Mouse (Mus musculus): Measurements from ENCODE around the gene Pde8a. TPM values are rescaled to one million over a fixed set of nuclear protein-coding genes. Genes with fewer than 3 reads are reported as not detected.

The Pde8a gene
- polyA plus RNA-seq, 1 experiment = 2.9 TPM

DNA sequence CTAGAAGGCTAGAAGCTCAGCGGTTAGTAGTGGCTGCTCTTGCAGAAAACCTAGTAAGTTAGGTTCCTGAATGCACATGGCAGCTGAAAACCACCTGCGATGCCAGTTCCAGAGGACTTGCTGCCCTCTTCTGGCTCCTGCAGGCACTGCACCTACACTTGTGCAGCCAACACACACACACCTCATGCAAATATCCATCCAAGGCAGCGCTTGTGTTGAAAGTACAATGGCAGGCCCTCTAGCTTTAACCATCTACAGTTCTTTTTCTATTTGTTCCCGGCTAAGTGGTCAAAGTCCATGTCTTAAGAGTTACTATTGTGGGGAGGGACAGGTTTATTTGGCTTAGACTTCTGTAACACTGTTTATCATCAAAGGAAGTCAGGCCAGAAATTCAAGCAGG lies 126.4 kb downstream of the Pde8a start:
- H3K36me3 ChIP-seq (replicated peaks; ENCODE audit: low read length) = peaks cover 91% of the 10 kb centered on the region
- H3K9me3 ChIP-seq = no peaks in the 10 kb centered on the region
- H3K4me3 ChIP-seq (replicated peaks) = no peak overlapping the region
- H3K4me1 ChIP-seq = peaks cover 63% of the 10 kb centered on the region
- TF ChIP-seq GATA1 (IDR thresholded peaks at IDR 0.05; ENCODE audit: borderline replicate concordance, low read length) (no peak), FLI1 (IDR thresholded peaks at IDR 0.05; ENCODE audit: low read length) (no peak)
- no peaks in the 10 kb centered on the region for H3K27me3 ChIP-seq (replicated peaks)

DNA sequence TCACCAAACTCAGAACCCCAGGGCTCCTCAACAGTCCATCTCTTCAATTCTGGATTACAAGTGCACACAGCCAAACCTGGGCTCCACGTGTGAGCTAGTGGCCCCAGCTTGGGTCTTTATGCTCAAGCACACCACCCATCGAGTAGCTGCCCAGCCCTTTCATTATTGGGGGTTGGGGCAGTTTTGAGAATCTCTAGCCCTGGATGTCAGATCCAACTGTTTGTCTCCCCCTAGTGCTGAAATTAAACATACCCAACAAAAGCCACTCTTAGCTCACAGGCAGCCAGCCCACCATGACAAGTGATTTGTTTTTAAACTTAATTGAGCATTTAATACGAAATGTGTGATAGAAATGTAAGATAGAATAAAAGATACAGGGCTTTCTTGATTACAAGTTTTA lies 128.2 kb downstream of the Pde8a start:
- no peaks in the 10 kb centered on the region for H3K27me3 ChIP-seq (replicated peaks)
- H3K36me3 ChIP-seq (replicated peaks; ENCODE audit: low read length) = peaks cover 74% of the 10 kb centered on the region
- H3K9me3 ChIP-seq = no peaks in the 10 kb centered on the region
- no peak overlapping the region for H3K4me3 ChIP-seq (replicated peaks)
- TF ChIP-seq GATA1 (IDR thresholded peaks at IDR 0.05; ENCODE audit: borderline replicate concordance, low read length) (no peak), FLI1 (IDR thresholded peaks at IDR 0.05; ENCODE audit: low read length) (no peak)
- peaks cover 54% of the 10 kb centered on the region for H3K4me1 ChIP-seq

DNA sequence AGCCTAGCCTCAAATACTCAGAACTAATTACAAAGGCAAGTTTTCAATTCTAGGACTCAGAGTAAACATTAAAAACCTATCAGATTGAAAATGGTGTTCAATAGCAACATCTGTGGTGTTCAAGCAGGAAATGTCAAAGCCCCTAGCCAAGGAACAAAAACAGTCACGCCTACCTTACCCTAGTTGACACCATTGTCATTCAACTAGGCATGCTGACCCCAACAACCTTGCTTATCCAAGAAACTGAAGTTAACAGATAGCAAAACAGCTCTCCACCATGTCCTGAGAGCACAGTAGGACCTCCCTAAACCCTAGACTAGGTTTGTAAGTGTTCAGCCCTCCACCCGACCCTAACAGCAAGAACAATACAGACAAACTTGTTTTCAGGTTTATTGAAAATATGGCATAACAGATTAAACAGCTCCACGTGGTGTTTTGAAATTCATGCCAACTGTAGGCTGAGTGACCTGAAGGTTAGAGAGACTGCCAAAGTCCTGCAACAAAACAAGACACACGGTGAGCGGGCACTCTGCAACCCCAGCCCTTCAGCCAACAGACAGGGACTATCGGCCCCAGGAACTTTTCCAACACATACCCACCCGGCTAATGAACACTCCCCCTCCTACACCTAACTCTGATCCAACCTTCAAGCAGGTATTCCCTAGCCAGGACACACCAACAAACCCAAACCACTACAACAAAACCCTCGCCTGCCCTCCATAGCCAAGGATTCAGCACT lies 129.1 kb downstream of the Pde8a start:
- TF ChIP-seq GATA1 (IDR thresholded peaks at IDR 0.05; ENCODE audit: borderline replicate concordance, low read length) = no peak
- TF ChIP-seq FLI1 (IDR thresholded peaks at IDR 0.05; ENCODE audit: low read length) = no peak
- H3K9me3 ChIP-seq = no peaks in the 10 kb centered on the region
- H3K27me3 ChIP-seq (replicated peaks) = no peaks in the 10 kb centered on the region
- H3K36me3 ChIP-seq (replicated peaks; ENCODE audit: low read length) = peaks cover 66% of the 10 kb centered on the region
- H3K4me1 ChIP-seq = peaks cover 54% of the 10 kb centered on the region
- peak overlapping the region; percentile 93 for H3K4me3 ChIP-seq (replicated peaks)

DNA sequence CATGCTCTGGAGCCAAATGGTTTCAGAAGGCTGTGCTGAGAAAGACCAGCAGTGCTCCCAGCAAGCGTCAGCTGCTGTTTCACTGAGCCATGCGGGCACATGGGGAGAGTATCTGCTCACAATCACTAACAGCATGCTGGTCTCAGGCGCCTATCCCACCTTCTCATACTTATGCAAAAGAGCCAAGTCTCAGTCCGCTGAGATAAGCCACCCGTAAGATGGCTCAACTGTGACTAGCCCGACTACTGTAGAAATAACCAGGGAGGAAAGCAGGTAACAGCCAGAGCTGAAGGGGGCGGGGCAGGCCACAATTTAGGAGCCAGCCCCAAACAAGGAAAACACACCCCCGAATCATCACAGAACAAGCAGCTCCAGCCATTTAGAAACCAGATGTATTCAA lies 129.9 kb downstream of the Pde8a start:
- H3K9me3 ChIP-seq = no peaks in the 10 kb centered on the region
- peak overlapping the region; percentile 93 for H3K4me3 ChIP-seq (replicated peaks)
- H3K36me3 ChIP-seq (replicated peaks; ENCODE audit: low read length) = peaks cover 58% of the 10 kb centered on the region
- H3K4me1 ChIP-seq = peaks cover 51% of the 10 kb centered on the region
- H3K27me3 ChIP-seq (replicated peaks) = peaks cover 2% of the 10 kb centered on the region
- TF ChIP-seq GATA1 (IDR thresholded peaks at IDR 0.05; ENCODE audit: borderline replicate concordance, low read length) (no peak), FLI1 (IDR thresholded peaks at IDR 0.05; ENCODE audit: low read length) (no peak)

DNA sequence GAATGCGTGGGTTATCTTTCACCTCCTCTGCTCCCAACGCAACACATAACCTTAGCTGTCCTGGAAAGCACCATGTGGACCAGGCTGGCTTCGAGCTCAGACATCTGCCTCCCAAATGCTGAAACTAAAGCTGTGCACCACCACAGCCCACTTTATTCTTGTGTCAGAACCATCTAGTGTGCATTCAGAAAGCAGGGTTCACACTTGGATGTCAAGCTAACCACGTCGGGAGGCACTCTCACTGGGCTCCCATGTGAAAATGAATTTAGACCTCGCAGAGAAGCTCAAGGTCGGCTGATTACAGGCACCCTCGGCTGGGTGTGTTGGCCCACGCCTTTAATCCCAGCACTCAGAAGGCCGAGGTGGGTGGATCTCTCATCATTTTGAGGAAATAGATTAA lies 130.4 kb downstream of the Pde8a start:
- TF ChIP-seq GATA1 (IDR thresholded peaks at IDR 0.05; ENCODE audit: borderline replicate concordance, low read length) = no peak
- no peak for TF ChIP-seq FLI1 (IDR thresholded peaks at IDR 0.05; ENCODE audit: low read length)
- H3K27me3 ChIP-seq (replicated peaks) = peaks cover 2% of the 10 kb centered on the region
- peaks cover 53% of the 10 kb centered on the region for H3K36me3 ChIP-seq (replicated peaks; ENCODE audit: low read length)
- H3K4me1 ChIP-seq = peaks cover 51% of the 10 kb centered on the region
- H3K4me3 ChIP-seq (replicated peaks) = peak overlapping the region; percentile 93
- no peaks in the 10 kb centered on the region for H3K9me3 ChIP-seq

DNA sequence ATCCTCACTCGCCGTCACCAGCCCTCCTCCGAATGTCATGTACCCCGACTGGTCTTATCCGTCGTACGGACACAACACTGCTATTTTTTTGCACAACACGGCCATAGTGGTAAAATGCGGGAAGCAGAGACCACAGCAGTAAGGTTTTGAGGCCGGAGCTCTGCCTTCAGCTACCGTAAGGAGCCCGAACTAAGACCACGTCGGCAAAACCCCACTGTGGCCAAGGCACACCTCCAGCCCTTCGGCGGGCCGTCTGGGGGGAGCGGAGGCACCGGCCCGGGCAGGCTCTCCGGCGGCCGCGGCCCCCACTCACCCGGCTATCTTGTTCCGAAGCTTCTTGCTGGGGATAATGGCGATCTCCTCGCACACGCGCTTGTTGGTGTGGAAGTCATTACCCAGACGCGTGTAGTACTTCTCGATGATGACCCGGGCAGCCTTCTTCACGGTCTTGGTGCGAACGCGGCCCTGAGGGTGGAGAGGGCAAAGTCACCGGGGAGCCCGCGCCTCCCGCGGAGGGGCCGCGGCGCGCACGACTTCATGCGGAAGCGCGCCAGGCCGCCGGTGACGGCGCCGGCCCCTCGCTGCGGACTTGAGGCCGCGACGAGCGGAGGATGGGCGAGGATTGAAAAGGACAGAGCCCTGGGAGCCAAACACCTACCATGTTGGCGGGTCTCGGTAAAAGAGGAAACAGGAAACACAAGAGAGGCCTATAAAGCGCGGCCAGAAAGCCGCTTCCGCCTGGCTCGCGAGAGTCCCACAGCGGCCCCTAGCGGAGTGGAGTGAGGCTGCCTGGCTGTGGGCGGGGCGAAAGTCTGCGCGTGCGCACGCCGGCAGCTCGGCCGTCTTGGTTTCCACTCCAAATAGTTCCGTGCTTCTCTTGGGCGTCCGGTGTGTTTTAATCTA lies 131.4 kb downstream of the Pde8a start, which contains the start of gene Rps17:
Gene Rps17 (minus strand): TSS at position 711 of the 903 bp plus-strand sequence.
- H3K27me3 ChIP-seq (replicated peaks) = peaks cover 10% of the 10 kb centered on the region
- peak within 1 kb of the TSS; percentile 93 for H3K4me3 ChIP-seq (replicated peaks)
- no peak for TF ChIP-seq GATA1 (IDR thresholded peaks at IDR 0.05; ENCODE audit: borderline replicate concordance, low read length)
- TF ChIP-seq FLI1 (IDR thresholded peaks at IDR 0.05; ENCODE audit: low read length) = peak; percentile 34; the same call in 1 of the 2 replicates
- H3K4me1 ChIP-seq = peaks cover 51% of the 10 kb centered on the region
- peaks cover 44% of the 10 kb centered on the region for H3K36me3 ChIP-seq (replicated peaks; ENCODE audit: low read length)
- no peaks in the 10 kb centered on the region for H3K9me3 ChIP-seq

DNA sequence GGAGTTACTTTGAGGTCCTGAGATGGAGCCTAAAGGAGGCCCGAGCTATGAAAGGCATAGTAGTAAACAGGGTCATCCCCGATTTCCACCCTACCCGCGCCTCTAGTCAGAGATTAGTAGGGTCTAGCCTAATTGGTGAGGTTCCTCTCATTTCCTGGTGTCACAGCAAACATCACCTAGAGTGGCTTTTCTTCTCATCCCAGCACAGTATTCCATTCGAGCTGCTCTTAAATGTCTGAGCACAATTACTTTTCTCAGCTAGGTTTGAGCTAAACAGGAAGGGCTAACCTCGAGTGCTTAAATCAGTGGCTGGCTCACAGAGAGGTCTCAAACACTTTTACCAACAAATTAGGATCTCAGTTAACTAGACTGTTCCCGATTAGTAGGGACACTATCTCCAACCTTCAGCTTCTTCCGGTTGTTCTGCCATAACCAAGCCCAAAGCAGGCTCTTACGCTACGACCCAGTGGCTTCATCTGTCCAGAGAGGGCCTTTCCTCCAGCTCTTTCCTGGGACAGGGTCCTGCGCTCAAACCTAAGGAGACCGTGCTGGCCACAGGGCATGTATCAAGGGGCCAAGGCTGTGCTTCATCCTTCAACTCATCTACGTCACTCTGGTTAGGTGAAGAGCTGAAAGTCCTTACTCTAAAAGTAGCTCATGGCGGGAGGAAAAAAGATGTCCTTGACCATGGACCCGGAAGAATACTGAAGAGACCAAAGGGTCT lies 132.2 kb downstream of the Pde8a start:
- Histone ChIP-seq H3K9me3 (no peaks in the 10 kb centered on the region), H3K4me1 (peaks cover 48% of the 10 kb centered on the region), H3K4me3 (replicated peaks) (peak overlapping the region; percentile 93), H3K36me3 (replicated peaks; ENCODE audit: low read length) (peaks cover 36% of the 10 kb centered on the region), H3K27me3 (replicated peaks) (peaks cover 16% of the 10 kb centered on the region)
- no peak for TF ChIP-seq FLI1 (IDR thresholded peaks at IDR 0.05; ENCODE audit: low read length)
- no peak for TF ChIP-seq GATA1 (IDR thresholded peaks at IDR 0.05; ENCODE audit: borderline replicate concordance, low read length)

DNA sequence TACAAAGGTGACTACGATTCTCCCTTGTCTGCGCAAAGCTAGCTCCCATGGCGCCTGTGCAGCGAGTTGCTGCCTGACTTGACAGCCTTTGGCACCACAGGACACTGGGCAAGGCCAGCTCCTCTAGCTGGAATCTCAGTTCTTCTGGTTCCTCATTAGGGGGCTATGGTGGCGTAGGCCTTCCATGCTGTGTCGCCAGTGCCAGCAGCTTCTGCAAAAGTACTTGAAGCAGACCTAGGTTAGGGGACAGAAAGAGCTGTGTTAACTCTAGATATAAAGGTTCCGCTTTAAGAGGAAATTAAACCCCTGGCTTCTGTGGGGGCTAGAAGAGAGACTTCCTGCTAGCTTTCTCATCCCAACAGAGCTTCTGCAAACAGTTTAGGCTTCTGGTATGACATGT lies 134.8 kb downstream of the Pde8a start:
- Histone ChIP-seq H3K27me3 (replicated peaks) (peaks cover 31% of the 10 kb centered on the region), H3K4me1 (peaks cover 24% of the 10 kb centered on the region), H3K9me3 (no peaks in the 10 kb centered on the region), H3K4me3 (replicated peaks) (no peak overlapping the region), H3K36me3 (replicated peaks; ENCODE audit: low read length) (peaks cover 10% of the 10 kb centered on the region)
- TF ChIP-seq FLI1 (IDR thresholded peaks at IDR 0.05; ENCODE audit: low read length) (no peak), GATA1 (IDR thresholded peaks at IDR 0.05; ENCODE audit: borderline replicate concordance, low read length) (no peak)

DNA sequence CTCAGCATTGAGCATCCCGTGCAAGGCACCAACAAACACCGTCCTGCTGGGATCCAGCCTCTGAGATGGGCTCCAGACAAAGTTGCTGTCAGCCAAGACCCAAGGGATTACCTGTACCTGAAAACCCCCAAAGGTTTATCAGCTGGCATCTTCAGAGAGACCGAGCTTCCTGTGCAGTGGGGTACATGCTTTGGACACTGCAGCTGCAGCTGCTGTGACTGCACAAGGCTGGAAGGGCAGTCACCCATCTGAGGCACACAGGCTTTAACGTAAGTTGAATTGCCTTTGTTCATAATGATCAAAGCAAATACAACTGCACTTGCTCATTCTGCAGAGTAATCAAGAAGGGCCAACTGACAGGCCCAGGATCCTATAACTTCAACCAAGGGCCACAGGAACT lies 138.4 kb downstream of the Pde8a start:
- H3K36me3 ChIP-seq (replicated peaks; ENCODE audit: low read length) = no peaks in the 10 kb centered on the region
- H3K4me1 ChIP-seq = peaks cover 6% of the 10 kb centered on the region; the same call in 1 of the 2 replicates
- H3K27me3 ChIP-seq (replicated peaks) = peaks cover 49% of the 10 kb centered on the region
- no peak overlapping the region for H3K4me3 ChIP-seq (replicated peaks)
- TF ChIP-seq FLI1 (IDR thresholded peaks at IDR 0.05; ENCODE audit: low read length) = no peak
- no peak for TF ChIP-seq GATA1 (IDR thresholded peaks at IDR 0.05; ENCODE audit: borderline replicate concordance, low read length)
- H3K9me3 ChIP-seq = no peaks in the 10 kb centered on the region

Measured in megakaryocyte, embryonic 14.5 days (primary cell).